10 mouse cellular contexts compared by ENCODE assay signal in the genomic region with DNA sequence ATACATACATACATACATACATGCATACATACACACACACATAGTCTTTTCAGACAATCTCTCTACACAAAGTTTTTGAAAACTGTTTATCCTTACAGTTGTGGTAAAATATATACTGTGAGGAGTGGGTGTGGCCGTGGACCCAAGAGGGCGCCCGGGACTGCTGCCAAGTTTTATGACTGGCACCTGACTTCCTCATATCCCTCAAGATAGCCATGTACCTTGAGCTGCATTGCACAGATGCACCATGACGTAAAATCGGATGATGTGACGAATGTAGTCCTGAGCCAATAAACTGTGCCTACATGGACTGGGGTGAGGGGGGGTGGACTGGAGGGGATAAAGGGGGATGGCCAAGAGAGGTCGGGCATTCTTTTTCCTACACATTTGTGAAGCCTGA. TPM values are rescaled to one million over a fixed set of nuclear protein-coding genes. Genes with fewer than 3 reads are reported as not detected.
A peak's percentile ranks its signal among the peaks of the same experiment; 100 is the strongest.
DNase-seq lines count a peak whose midpoint lies in the region; ATAC-seq and TF ChIP-seq lines count a peak whose summit lies in the region.
"Not testable (repeated sequence)": the region's sequence is repeated elsewhere in the genome, so short reads cannot be mapped to it uniquely, and the experiment has no call there.
"Had no signal": no experiment of that assay in that cellular context is flagged by ENCODE, and none has a peak within 500 bp of the region (broad histone marks: within the 10 kb centered on the region; RNA-seq: fewer than 3 reads in every experiment).

No protein-coding gene starts in this region.

- not testable (repeated sequence) for H3K27ac ChIP-seq in intestine, embryonic 16.5 days (ENCODE audit: low read length)
- H3K27ac ChIP-seq in small intestine, adult 2 months (ENCODE audit: insufficient read depth, low read depth, low read length), result 0 out of 2 replicates have a peak overlapping the region, but pooled peaks have one; percentile 32

- H3K4me2 ChIP-seq in intestine, embryonic 16.5 days (ENCODE audit: low read depth, low read length), result not testable (repeated sequence)

- not testable (repeated sequence) for H3K9ac ChIP-seq in intestine, embryonic 16.5 days (ENCODE audit: low read depth, low read length)

- TF ChIP-seq CTCF in small intestine, adult 2 months (IDR thresholded peaks at IDR 0.05; ENCODE audit: extremely low read depth, insufficient read length, insufficient replicate concordance, low read depth, low read length), result not testable (repeated sequence)

- WGBS in intestine, embryonic 16.5 days, result 70% methylated on average over 7 of the region's 7 CpGs
- 22% methylated on average over 7 of the region's 7 CpGs for WGBS in large intestine, adult 2 months
- 18% methylated on average over 7 of the region's 7 CpGs for WGBS in small intestine, adult 2 months

- TF ChIP-seq POLR2A in small intestine, adult 2 months (IDR thresholded peaks at IDR 0.05; ENCODE audit: low read depth, low read length), result not testable (repeated sequence)

- H3K4me3 ChIP-seq in intestine, embryonic 16.5 days (ENCODE audit: low read length); small intestine, adult 2 months (ENCODE audit: low read depth, low read length): not testable (repeated sequence)

- not testable (repeated sequence) for H3K4me1 ChIP-seq in intestine, embryonic 16.5 days (ENCODE audit: control insufficient read depth, insufficient read depth, low read length); small intestine, adult 2 months (ENCODE audit: control insufficient read depth, insufficient read depth, insufficient read length, low read length)

- H3K36me3 ChIP-seq in intestine, embryonic 16.5 days (ENCODE audit: control insufficient read depth, insufficient read depth, low read length); small intestine, adult 2 months (ENCODE audit: control insufficient read depth, insufficient read depth, low read length): not testable (repeated sequence)

- DNase-seq in 416B (ENCODE audit: low read depth), result peak; percentile 62
- peak; percentile 13 for DNase-seq in CD4-positive, CD25-positive, alpha-beta regulatory T cell, adult 2 months (ENCODE audit: low read depth, low spot score)
- peak; percentile 71 for DNase-seq in MEL-GATA-1-ER (ENCODE audit: extremely low read depth, low read depth)
- peak; percentile 72 for DNase-seq in heart, adult 11 months
- DNase-seq in large intestine, adult 2 months (ENCODE audit: low read depth, low spot score), result peak; percentile 43

- H3K27me3 ChIP-seq in intestine, embryonic 16.5 days (replicated peaks; ENCODE audit: control insufficient read depth, insufficient read depth, low read length); small intestine, adult 2 months (ENCODE audit: control insufficient read depth, insufficient read depth, low read length): not testable (repeated sequence)

- 0 out of 2 replicates have a peak, but pooled peaks have one; percentile 21 for ATAC-seq in intestine, embryonic 16.5 days

- not testable (repeated sequence) for H3K9me3 ChIP-seq in intestine, embryonic 16.5 days (ENCODE audit: control insufficient read depth, low read length)

RNA-seq across cellular contexts. Expression of gene Inafm1, which starts 6.8 kb away (rescaled TPM):
- 13.0 and 14.2 TPM in 2 replicates for polyA plus RNA-seq in intestine, embryonic 16.5 days (2015; fragmentation: Nextera tagmentation; extraction: Ambion mirVana)
- polyA plus RNA-seq in large intestine, adult 2 months (2012; rRNA removed), result 21.6 and 27.9 TPM in 2 replicates
- 61.0 and 121 TPM in 2 replicates for polyA plus RNA-seq in small intestine, adult 2 months (2012; rRNA removed)

RNA-seq across cellular contexts. Expression of gene C5ar1, which starts 7.3 kb away (rescaled TPM):
- polyA plus RNA-seq in intestine, embryonic 16.5 days (2015; fragmentation: Nextera tagmentation; extraction: Ambion mirVana), result 1.9 and 2.4 TPM in 2 replicates
- 8.8 and 10.1 TPM in 2 replicates for polyA plus RNA-seq in large intestine, adult 2 months (2012; rRNA removed)
- polyA plus RNA-seq in small intestine, adult 2 months (2012; rRNA removed), result 5.4 and 5.7 TPM in 2 replicates

RNA-seq across cellular contexts. Expression of gene Ccdc9, which starts 20.0 kb away (rescaled TPM):
- polyA plus RNA-seq in intestine, embryonic 16.5 days (2015; fragmentation: Nextera tagmentation; extraction: Ambion mirVana), result 19.8 and 20.8 TPM in 2 replicates
- 22.7 and 37.9 TPM in 2 replicates for polyA plus RNA-seq in large intestine, adult 2 months (2012; rRNA removed)
- polyA plus RNA-seq in small intestine, adult 2 months (2012; rRNA removed), result 14.2 and 24.9 TPM in 2 replicates

RNA-seq across cellular contexts. Expression of gene C5ar2, which starts 22.6 kb away (rescaled TPM):
- polyA plus RNA-seq in intestine, embryonic 16.5 days (2015; fragmentation: Nextera tagmentation; extraction: Ambion mirVana), result 0.15 and 0.18 TPM in 2 replicates
- polyA plus RNA-seq in large intestine, adult 2 months (2012; rRNA removed), result 0.30 and 0.85 TPM in 2 replicates
- polyA plus RNA-seq in small intestine, adult 2 months (2012; rRNA removed), result 0.32 and 0.34 TPM in 2 replicates
- polyA plus RNA-seq: embryonic facial prominence, embryonic 12.5 days; embryonic facial prominence, embryonic 14.5 days; forebrain, embryonic 15.5 days had no signal

RNA-seq across cellular contexts. Expression of gene Bbc3, which starts 41.6 kb away (rescaled TPM):
- 6.2 and 6.6 TPM in 2 replicates for polyA plus RNA-seq in intestine, embryonic 16.5 days (2015; fragmentation: Nextera tagmentation; extraction: Ambion mirVana)
- polyA plus RNA-seq in large intestine, adult 2 months (2012; rRNA removed), result 3.7 and 4.8 TPM in 2 replicates
- 8.3 and 50.9 TPM in 2 replicates for polyA plus RNA-seq in small intestine, adult 2 months (2012; rRNA removed)

Comparison
In these comparisons a context has a peak if more than half of its experiments do, and no peak if none do; other contexts are left out.
1. DNase-seq: peak in every context shown above with its lines; median percentile 72 in heart, adult 11 months; 71 in MEL-GATA-1-ER; 62 in 416B; 43 in large intestine, adult 2 months; 13 in CD4-positive, CD25-positive, alpha-beta regulatory T cell, adult 2 months.